Mouse (Mus musculus) lung, postnatal 0 days (tissue): ENCODE results near the gene Tnfaip8l2.

Source experiments
- CTCF ChIP-seq: IDR thresholded peaks from 2 replicates; pipeline ENCODE4 v1.5.1; 2016; ENCODE audit warnings: antibody characterized with exemption, mild to moderate bottlenecking
- EP300 ChIP-seq: IDR thresholded peaks from 2 replicates; pipeline ENCODE4 v1.6.1; 2016; ENCODE audit warnings: antibody characterized with exemption, mild to moderate bottlenecking, control low read depth

GRCm38 (mm10) chr3:95153874-95154273 is 11.7 kb upstream of the Tnfaip8l2 start:
- TF ChIP-seq CTCF (peak; percentile 75), EP300 (no peak)
